8 mouse cellular contexts compared by ENCODE assay signal in genomic region chr15:103305070-103305678, GRCm38 (mm10). TPM values are rescaled to one million over a fixed set of nuclear protein-coding genes. Genes with fewer than 3 reads are reported as not detected.
A peak's percentile ranks its signal among the peaks of the same experiment; 100 is the strongest.
DNase-seq lines count a peak whose midpoint lies in the region; ATAC-seq lines count a peak whose summit lies in the region.

No protein-coding gene starts in this region.

- DNase-seq in adipocyte (ENCODE audit: low spot score) = peak; percentile 100
- DNase-seq in embryo, embryonic 10.5 days (ENCODE audit: low spot score) = peak; percentile 99
- peak; percentile 94 for DNase-seq in gastrocnemius, postnatal 14 days
- DNase-seq in left cerebral cortex, postnatal 10 days (ENCODE audit: extremely low spot score in 1 of 2, low spot score in 2 of 2) = peak; percentile 97 to 99
- DNase-seq in right cerebral cortex, postnatal 25 days = peak; percentile 95
- DNase-seq in urinary bladder, postnatal 4 days (ENCODE audit: low spot score in 2 of 2) = peak; percentile 93 to 94

- ATAC-seq in inflammation-experienced regulatory T-cells, adult 6 months = peak; percentile 92
- peak; percentile 78 for ATAC-seq in megakaryocyte-erythroid progenitor cell, adult 5-6 weeks (replicated peaks; ENCODE audit: low FRiP score, low TSS enrichment, poor library complexity, severe bottlenecking)

- intact Hi-C loops in gastrocnemius, postnatal 14 days (cut with DNase I; ENCODE audit: low total_unique reads) = loop anchor here (5.0 kb wide), 1 partner anchor 103 kb away; no protein-coding TSS in a partner anchor
- intact Hi-C loops in left cerebral cortex, postnatal 10 days (cut with DNase I) = no loop called here

RNA-seq across cellular contexts. Expression of gene Gpr84, which starts 5.2 kb away (rescaled TPM):
- not detected for total RNA-seq in gastrocnemius, postnatal 14 days (2021)
- not detected for polyA plus RNA-seq in inflammation-experienced regulatory T-cells, adult 6 months (2017; shearing (Covaris generic))
- under 1 TPM; 0.67 to 0.97 TPM for total RNA-seq in left cerebral cortex, postnatal 10 days (2021)
- total RNA-seq in megakaryocyte-erythroid progenitor cell, adult 5-6 weeks (2014; fragmentation: Nextera tagmentation) = 0.49 TPM in 1 of 2 replicates, not detected in the other
- 0.34 and 1.3 TPM in 2 replicates for total RNA-seq in megakaryocyte-erythroid progenitor cell, adult 5-6 weeks (2017)

RNA-seq across cellular contexts. Expression of gene Copz1, which starts 32.7 kb away (rescaled TPM):
- total RNA-seq in gastrocnemius, postnatal 14 days (2021) = 10 to 100 TPM; 38.0 to 38.5 TPM
- polyA plus RNA-seq in inflammation-experienced regulatory T-cells, adult 6 months (2017; shearing (Covaris generic)) = 100 to 1,000 TPM; 216 to 248 (median 223) TPM
- 100 to 1,000 TPM; 111 TPM for total RNA-seq in left cerebral cortex, postnatal 10 days (2021)
- total RNA-seq in megakaryocyte-erythroid progenitor cell, adult 5-6 weeks (2014; fragmentation: Nextera tagmentation) = 218 and 249 TPM in 2 replicates
- 53.9 and 91.2 TPM in 2 replicates for total RNA-seq in megakaryocyte-erythroid progenitor cell, adult 5-6 weeks (2017)

RNA-seq across cellular contexts. Expression of gene Zfp385a, which starts 34.7 kb away (rescaled TPM):
- 10 to 100 TPM; 31.3 to 32.1 TPM for total RNA-seq in gastrocnemius, postnatal 14 days (2021)
- polyA plus RNA-seq in inflammation-experienced regulatory T-cells, adult 6 months (2017; shearing (Covaris generic)) = not detected
- total RNA-seq in left cerebral cortex, postnatal 10 days (2021) = 10 to 100 TPM; 47.5 to 51.2 TPM
- 23.4 and 28.7 TPM in 2 replicates for total RNA-seq in megakaryocyte-erythroid progenitor cell, adult 5-6 weeks (2014; fragmentation: Nextera tagmentation)
- total RNA-seq in megakaryocyte-erythroid progenitor cell, adult 5-6 weeks (2017) = 1.7 and 2.1 TPM in 2 replicates

RNA-seq across cellular contexts. Expression of gene Nfe2, which starts 47.0 kb away (rescaled TPM):
- not detected for total RNA-seq in gastrocnemius, postnatal 14 days (2021)
- polyA plus RNA-seq in inflammation-experienced regulatory T-cells, adult 6 months (2017; shearing (Covaris generic)) = 1 to 10 TPM in 2 of 3 experiments, under 1 TPM in 1; 0.96 to 1.3 (median 1.1) TPM
- not detected for total RNA-seq in left cerebral cortex, postnatal 10 days (2021)
- 145 and 147 TPM in 2 replicates for total RNA-seq in megakaryocyte-erythroid progenitor cell, adult 5-6 weeks (2014; fragmentation: Nextera tagmentation)
- total RNA-seq in megakaryocyte-erythroid progenitor cell, adult 5-6 weeks (2017) = 124 and 142 TPM in 2 replicates

Comparison
In these comparisons a context has a peak if more than half of its experiments do, and no peak if none do; other contexts are left out.
1. Peak in every context shown above with its lines: DNase-seq and ATAC-seq.